Mouse (Mus musculus) megakaryocyte-erythroid progenitor cell, adult 5 weeks (primary cell): ENCODE results near the gene Lrrd1. TPM values are rescaled to one million over a fixed set of nuclear protein-coding genes. Genes with fewer than 3 reads are reported as not detected.

Experiments
- polyA plus RNA-seq: library from polyadenylated mRNA; stranded (reverse); fragments of >175 nt; gene quantifications from 2 replicates; pipeline ENCODE4 v1.2.3, GENCODE M21; 2012

The Lrrd1 gene
- polyA plus RNA-seq, result not detected in 2 replicates

DNA sequence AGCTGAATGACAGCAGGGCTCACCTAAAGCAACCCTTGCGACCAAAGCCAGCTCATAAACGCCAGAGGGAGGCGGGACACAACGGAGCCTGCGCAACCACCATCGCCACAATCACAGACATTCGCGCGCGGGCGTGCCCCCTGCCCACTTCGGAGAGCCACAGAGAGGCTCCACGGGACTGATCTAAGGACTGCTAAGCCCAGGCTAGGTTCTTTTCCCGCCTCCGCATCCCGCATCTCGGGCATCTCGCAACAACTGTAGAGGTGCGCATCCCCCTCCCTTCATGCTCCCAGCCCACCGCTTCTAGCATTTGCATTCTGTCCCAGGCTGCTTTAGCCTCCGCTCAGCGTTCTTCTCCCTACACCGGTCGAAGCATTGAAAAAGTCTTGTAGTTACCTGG is at the start of gene Lrrd1:
Gene Lrrd1, plus strand, starts transcription at position 148 of the 400 bp plus-strand sequence.

DNA sequence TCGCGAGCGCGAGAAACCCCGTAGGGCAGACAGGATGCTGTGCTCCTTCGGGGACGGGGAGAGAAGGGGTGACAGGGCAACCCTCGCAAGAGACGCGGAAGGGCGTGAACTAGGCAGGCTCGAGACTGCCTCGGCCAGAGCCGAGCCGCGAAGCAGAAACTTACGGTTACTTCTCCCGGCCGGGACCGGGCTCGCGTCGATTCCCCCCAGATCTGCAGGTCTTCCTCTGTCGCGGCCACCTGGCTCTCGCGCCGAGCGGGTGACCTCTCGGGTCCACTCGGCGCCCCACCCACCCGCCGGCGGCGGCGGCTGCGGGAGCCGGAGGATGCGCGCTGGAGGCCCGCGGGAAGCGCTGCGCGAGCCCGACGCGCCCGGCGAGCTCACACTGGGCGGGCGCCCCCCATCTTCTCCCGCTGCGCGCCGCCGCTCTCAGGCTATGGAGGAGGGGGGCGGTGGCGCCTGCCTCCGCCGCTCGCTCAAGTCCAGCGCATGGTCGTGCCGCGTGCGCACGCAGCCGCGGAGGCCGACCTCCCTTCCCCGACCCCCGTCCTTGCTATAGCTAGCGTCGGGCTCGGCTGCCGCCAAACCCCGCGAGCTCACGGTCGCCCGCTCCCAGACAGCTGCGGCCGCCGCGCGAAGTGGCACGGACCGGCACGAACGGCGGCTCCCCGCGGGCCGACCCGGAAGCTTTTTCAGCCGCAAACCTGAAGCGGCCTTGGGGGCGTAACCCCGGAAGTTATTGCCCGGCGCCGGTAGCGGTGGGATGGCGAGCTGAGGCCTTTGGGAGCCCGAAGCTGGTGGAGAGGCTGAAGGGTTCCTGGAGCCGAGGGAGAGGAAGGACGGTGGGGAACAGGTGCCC is 42.3 kb upstream of the Lrrd1 start, which contains the start of the genes Ankib1 and Krit1:
Gene Ankib1, minus strand, starts transcription at position 493 of the 859 bp plus-strand sequence.
Gene Krit1, plus strand, starts transcription at position 752 of the 859 bp plus-strand sequence.

DNA sequence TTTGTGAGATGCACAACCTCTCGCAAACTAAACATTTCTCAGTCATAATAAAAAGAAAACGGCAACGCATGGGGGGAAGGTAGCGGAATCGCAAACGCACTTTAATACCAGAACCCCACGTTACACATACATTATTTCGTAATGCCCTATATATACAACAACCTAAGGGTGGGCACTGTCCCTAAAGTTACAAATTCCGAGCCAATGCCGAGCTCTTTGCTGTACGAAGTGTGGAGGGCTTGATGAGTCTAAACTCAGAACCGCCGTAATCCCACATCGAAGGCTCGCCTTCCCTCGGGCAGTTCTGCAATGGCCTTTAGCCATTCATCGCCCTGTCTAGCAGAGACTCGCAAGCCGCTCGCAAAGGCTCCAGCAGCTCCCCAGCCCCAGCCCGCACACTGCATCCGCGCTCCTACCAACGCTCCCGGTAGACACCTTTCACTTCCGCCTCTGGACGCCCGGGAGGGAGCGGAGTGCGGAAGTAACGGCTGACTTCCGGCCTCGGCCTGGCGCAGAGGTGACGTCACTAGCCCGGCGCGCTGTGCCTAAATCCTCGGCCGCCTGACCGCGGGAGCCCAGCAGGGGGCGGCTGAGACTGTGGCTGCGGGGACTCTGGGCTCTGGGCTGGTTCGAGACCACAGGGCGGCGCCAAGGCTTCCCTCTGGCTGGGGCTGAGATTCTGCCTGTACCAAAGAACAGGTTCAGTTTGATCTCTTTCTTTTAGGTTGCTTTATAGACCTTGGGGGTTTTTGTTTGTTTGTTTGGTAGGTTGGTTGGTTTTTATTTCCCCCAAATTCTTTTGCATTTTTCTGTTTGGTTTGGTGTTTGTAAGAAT is 48.7 kb downstream of the Lrrd1 start, which contains the start of gene Mterf1a:
Gene Mterf1a, minus strand, starts transcription at position 475 of the 835 bp plus-strand sequence.

Other genes with a start within 250 kb of the Lrrd1 start
- 4.7 and 5.4 TPM in 2 replicates for gene Pex1, start 249.1 kb upstream of the Lrrd1 start, polyA plus RNA-seq
- gene Rbm48, start 248.6 kb upstream of the Lrrd1 start, polyA plus RNA-seq, result 7.4 and 7.5 TPM in 2 replicates
- gene Tmbim7, start 194.0 kb upstream of the Lrrd1 start, polyA plus RNA-seq, result not detected in 2 replicates
- 46.8 and 64.0 TPM in 2 replicates for gene Gatad1, start 188.0 kb upstream of the Lrrd1 start, polyA plus RNA-seq
- gene Ankib1, start 42.2 kb upstream of the Lrrd1 start, polyA plus RNA-seq, result 10.1 and 13.4 TPM in 2 replicates
- 5.7 and 7.6 TPM in 2 replicates for gene Krit1, start 42.0 kb upstream of the Lrrd1 start, polyA plus RNA-seq
- 0.28 and 0.36 TPM in 2 replicates for gene Mterf1a, start 48.8 kb downstream of the Lrrd1 start, polyA plus RNA-seq
- gene Akap9, start 82.9 kb downstream of the Lrrd1 start, polyA plus RNA-seq, result 25.8 and 39.1 TPM in 2 replicates